Mouse (Mus musculus) cortical plate, adult 2 months (tissue): ENCODE measurements around the gene Cst7.

Source experiments
- CTCF ChIP-seq: fragments of 200-500 bp; IDR thresholded peaks from 2 replicates; pipeline ENCODE4 v1.5.1; 2011; ENCODE audit warnings: mild to moderate bottlenecking, control low read depth, low read length; ENCODE audit not compliant: insufficient read depth; ENCODE audit errors: extremely low read depth
- POLR2A ChIP-seq: fragments of 200-500 bp; IDR thresholded peaks from 2 replicates; pipeline ENCODE4 v1.6.1; 2011; ENCODE audit warnings: mild to moderate bottlenecking, low read length, control low read depth; ENCODE audit not compliant: insufficient read depth; ENCODE audit errors: extremely low read depth

DNA sequence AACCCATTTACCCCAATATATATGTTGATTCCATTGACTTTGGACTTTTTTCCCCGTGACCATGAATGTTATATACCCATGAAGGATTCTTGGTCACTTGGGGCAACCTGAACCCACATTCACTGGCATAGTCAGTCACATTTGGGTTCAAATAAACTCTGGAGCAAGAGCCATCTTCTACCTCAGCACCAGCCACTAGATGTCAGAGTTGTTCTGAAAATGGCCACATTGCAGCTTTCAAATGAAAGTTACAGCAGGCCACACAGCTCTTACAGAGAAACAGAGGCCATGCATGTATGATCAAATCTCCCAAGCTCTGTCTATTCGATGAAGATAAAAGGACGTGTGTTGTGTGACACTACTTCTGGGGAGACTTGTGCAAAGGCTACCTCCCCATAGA lies 11.6 kb upstream of the Cst7 start:
- TF ChIP-seq CTCF = peak; percentile 62
- no peak for TF ChIP-seq POLR2A
